Mouse (Mus musculus) midbrain, embryonic 11.5 days (tissue): ENCODE measurements around the gene Snd1. TPM values are rescaled to one million over a fixed set of nuclear protein-coding genes. Genes with fewer than 3 reads are reported as not detected.

Experiments
- ATAC-seq: fragments of 200-750 bp; cut with Nextera tagmentation; 2 replicates; pipeline ENCODE4 v1.8.0; 2017; ENCODE audit warnings: moderate TSS enrichment, moderate library complexity; ENCODE audit not compliant: low FRiP score
- DNase-seq: peaks from one replicate; pipeline ENCODE4 v3.0.0; 2015; ENCODE audit warnings: low spot score; ENCODE audit errors: missing footprints
- H3K27ac ChIP-seq: fragments of 300-500 bp; sonication (generic); 2 replicates; pipeline ENCODE4 v1.5.1; 2014; ENCODE audit warnings: low read depth, low read length
- H3K27me3 ChIP-seq: fragments of 300-500 bp; sonication (generic); 2 replicates; pipeline ENCODE4 v1.6.1; 2014; ENCODE audit warnings: mild to moderate bottlenecking, low read length, moderate library complexity, mixed read lengths; ENCODE audit not compliant: control insufficient read depth, insufficient read depth
- H3K36me3 ChIP-seq: fragments of 300-500 bp; sonication (generic); 2 replicates; pipeline ENCODE4 v1.6.1; 2014; ENCODE audit warnings: mild to moderate bottlenecking, low read length, moderate library complexity, mixed read lengths; ENCODE audit not compliant: control insufficient read depth, insufficient read depth
- H3K4me1 ChIP-seq: fragments of 300-500 bp; sonication (generic); 2 replicates; pipeline ENCODE4 v1.6.1; 2014; ENCODE audit warnings: low read length; ENCODE audit not compliant: control insufficient read depth, insufficient read depth
- H3K4me2 ChIP-seq: fragments of 300-500 bp; sonication (generic); 2 replicates; pipeline ENCODE4 v1.6.1; 2014; ENCODE audit warnings: mild to moderate bottlenecking, moderate library complexity
- H3K4me3 ChIP-seq: fragments of 300-500 bp; sonication (generic); 2 replicates; pipeline ENCODE4 v1.5.1; 2014; ENCODE audit warnings: low read depth, low read length
- H3K9ac ChIP-seq: fragments of 300-500 bp; sonication (generic); 2 replicates; pipeline ENCODE4 v1.6.1; 2014; ENCODE audit warnings: low read length
- H3K9me3 ChIP-seq: fragments of 300-500 bp; sonication (generic); 2 replicates; pipeline ENCODE4 v1.6.1; 2016; ENCODE audit warnings: low read length; ENCODE audit not compliant: control insufficient read depth
- WGBS: fragments of 180-500 bp; shearing (Covaris S2); extraction: QIAGEN DNeasy Blood & Tissue Kit; methylation state at CpG from one replicate; pipeline ENCODE4 v1.1.7; 2014; 5-methylcytosine and 5-hydroxymethylcytosine counted together
- polyA plus RNA-seq: library from polyadenylated mRNA; unstranded; fragments of >200 nt; fragmentation: Nextera tagmentation; extraction: Ambion mirVana; gene quantifications from 2 replicates; pipeline ENCODE4 v1.2.1, GENCODE M21; 2014

Gene Snd1
- polyA plus RNA-seq, 1 experiment from 2014 or later: 88.9 TPM

GRCm38 (mm10) chr6:28833380-28833822, 358.5 kb downstream of the Snd1 start:
- DNase-seq (peak; percentile 91), ATAC-seq (peak; percentile 78)
- under 1% methylated on average over 37 of the region's 43 CpGs for WGBS
- Histone ChIP-seq H3K4me3 (peak overlapping the region; percentile 72), H3K9me3 (no peaks in the 10 kb centered on the region), H3K4me1 (peaks cover 25% of the 10 kb centered on the region), H3K9ac (peak overlapping the region; percentile 91), H3K36me3 (0 out of 2 replicates have a peak, but pooled peaks cover 2% of the 10 kb centered on the region), H3K27me3 (peaks cover 8% of the 10 kb centered on the region), H3K27ac (peak overlapping the region; percentile 68; the same call in 1 of the 2 replicates), H3K4me2 (peak overlapping the region; percentile 99)

- no peaks in the 10 kb centered on the region for H3K9me3 ChIP-seq
- no peak overlapping the region; the same call in 1 of the 2 replicates for H3K9ac ChIP-seq
- DNase-seq (peak; percentile 88), ATAC-seq (no peak)
- peaks cover 8% of the 10 kb centered on the region for H3K27me3 ChIP-seq
- 0 out of 2 replicates have a peak, but pooled peaks cover 2% of the 10 kb centered on the region for H3K36me3 ChIP-seq
- peak overlapping the region; percentile 72 for H3K4me3 ChIP-seq
- WGBS: 30% methylated on average over 2 of the region's 2 CpGs
- peak overlapping the region; percentile 99 for H3K4me2 ChIP-seq
- H3K27ac ChIP-seq: no peak overlapping the region
- peaks cover 20% of the 10 kb centered on the region for H3K4me1 ChIP-seq
Observed at GRCm38 (mm10) chr6:28834046-28834445, 359.1 kb downstream of the Snd1 start.

- peaks cover 13% of the 10 kb centered on the region for H3K4me1 ChIP-seq
- H3K27ac ChIP-seq: no peak overlapping the region
- H3K36me3 ChIP-seq: no peaks in the 10 kb centered on the region
- no peaks in the 10 kb centered on the region for H3K9me3 ChIP-seq
- no peak for ATAC-seq
- H3K4me2 ChIP-seq: no peak overlapping the region
- DNase-seq: no peak
- no peak overlapping the region for H3K9ac ChIP-seq
- H3K27me3 ChIP-seq: peaks cover 4% of the 10 kb centered on the region; the same call in 1 of the 2 replicates
- H3K4me3 ChIP-seq: no peak overlapping the region
Observed at GRCm38 (mm10) chr6:28836600-28836999, 361.7 kb downstream of the Snd1 start.

- H3K36me3 ChIP-seq: no peaks in the 10 kb centered on the region
- H3K4me1 ChIP-seq: peaks cover 24% of the 10 kb centered on the region
- ATAC-seq (no peak), DNase-seq (no peak)
- no peaks in the 10 kb centered on the region for H3K9me3 ChIP-seq
- no peak overlapping the region for H3K4me2 ChIP-seq
- WGBS: 89% methylated on average over 3 of the region's 3 CpGs
- H3K4me3 ChIP-seq: no peak overlapping the region
- H3K27me3 ChIP-seq: no peaks in the 10 kb centered on the region
- H3K9ac ChIP-seq: no peak overlapping the region
- H3K27ac ChIP-seq: no peak overlapping the region
Observed at GRCm38 (mm10) chr6:28841569-28841968, 366.6 kb downstream of the Snd1 start.

GRCm38 (mm10) chr6:28842375-28843276, 367.7 kb downstream of the Snd1 start:
- no peak overlapping the region for H3K4me3 ChIP-seq
- peaks cover 24% of the 10 kb centered on the region for H3K4me1 ChIP-seq
- ATAC-seq: peak; percentile 89
- H3K9me3 ChIP-seq: no peaks in the 10 kb centered on the region
- H3K27me3 ChIP-seq: no peaks in the 10 kb centered on the region
- peak overlapping the region; percentile 41 for H3K27ac ChIP-seq
- H3K9ac ChIP-seq: 0 out of 2 replicates have a peak overlapping the region, but pooled peaks have one; percentile 1
- peak; percentile 90 for DNase-seq
- H3K4me2 ChIP-seq: no peak overlapping the region
- no peaks in the 10 kb centered on the region for H3K36me3 ChIP-seq
- WGBS: 49% methylated on average over 4 of the region's 4 CpGs

GRCm38 (mm10) chr6:28845610-28846009, 370.7 kb downstream of the Snd1 start:
- no peak overlapping the region for H3K27ac ChIP-seq
- no peaks in the 10 kb centered on the region for H3K36me3 ChIP-seq
- no peak overlapping the region for H3K4me2 ChIP-seq
- H3K4me1 ChIP-seq: peaks cover 33% of the 10 kb centered on the region
- H3K9ac ChIP-seq: no peak overlapping the region
- 24% methylated on average over 4 of the region's 4 CpGs for WGBS
- H3K27me3 ChIP-seq: no peaks in the 10 kb centered on the region
- DNase-seq: no peak
- ATAC-seq: no peak
- no peaks in the 10 kb centered on the region for H3K9me3 ChIP-seq
- H3K4me3 ChIP-seq: no peak overlapping the region

GRCm38 (mm10) chr6:28847616-28848015, 372.7 kb downstream of the Snd1 start:
- Histone ChIP-seq H3K4me3 (no peak overlapping the region), H3K9ac (no peak overlapping the region), H3K4me1 (peaks cover 24% of the 10 kb centered on the region), H3K27ac (no peak overlapping the region), H3K36me3 (no peaks in the 10 kb centered on the region), H3K27me3 (no peaks in the 10 kb centered on the region), H3K9me3 (no peaks in the 10 kb centered on the region), H3K4me2 (no peak overlapping the region)
- DNase-seq (peak; percentile 73), ATAC-seq (no peak)
- 68% methylated on average over 6 of the region's 6 CpGs for WGBS

GRCm38 (mm10) chr6:28848285-28848794, 373.4 kb downstream of the Snd1 start:
- ATAC-seq (no peak), DNase-seq (no peak)
- H3K27me3 ChIP-seq: no peaks in the 10 kb centered on the region
- WGBS: 77% methylated on average over 6 of the region's 6 CpGs
- H3K4me2 ChIP-seq: no peak overlapping the region
- H3K36me3 ChIP-seq: no peaks in the 10 kb centered on the region
- no peak overlapping the region for H3K4me3 ChIP-seq
- no peak overlapping the region for H3K9ac ChIP-seq
- H3K27ac ChIP-seq: no peak overlapping the region
- peaks cover 20% of the 10 kb centered on the region for H3K4me1 ChIP-seq
- no peaks in the 10 kb centered on the region for H3K9me3 ChIP-seq

- H3K4me2 ChIP-seq: no peak overlapping the region
- DNase-seq (no peak), ATAC-seq (no peak)
- H3K27ac ChIP-seq: no peak overlapping the region
- no peaks in the 10 kb centered on the region for H3K27me3 ChIP-seq
- H3K9ac ChIP-seq: no peak overlapping the region
- H3K4me1 ChIP-seq: peaks cover 25% of the 10 kb centered on the region
- 77% methylated on average over 9 of the region's 9 CpGs for WGBS
- H3K36me3 ChIP-seq: no peaks in the 10 kb centered on the region
- H3K4me3 ChIP-seq: no peak overlapping the region
- H3K9me3 ChIP-seq: no peaks in the 10 kb centered on the region
Observed at GRCm38 (mm10) chr6:28848891-28849290, 374.0 kb downstream of the Snd1 start.
